Mouse (Mus musculus): ENCODE results near the gene Elmo3.
A peak's percentile ranks its signal among the peaks of the same experiment; 100 is the strongest.

DNA sequence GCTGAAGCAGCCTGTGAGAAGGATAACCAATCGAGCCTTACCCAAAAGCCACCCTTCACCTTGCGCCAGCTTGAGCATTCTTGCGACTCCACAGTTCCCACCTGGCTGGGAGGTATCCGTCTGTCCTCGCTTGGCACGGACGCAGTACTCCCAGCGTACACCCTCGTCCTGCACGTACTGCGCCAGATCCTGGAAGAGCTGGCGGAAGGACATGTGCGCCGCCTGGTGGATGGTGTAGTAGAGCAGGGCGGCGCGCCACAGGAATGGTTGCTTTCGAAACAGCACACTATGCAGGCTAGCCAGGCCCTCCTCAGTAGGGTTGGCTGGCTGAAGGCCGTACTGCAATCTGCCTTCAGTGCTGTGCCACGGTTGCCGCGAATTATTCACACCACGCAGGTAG is 22.3 kb upstream of the Elmo3 start:
- TF ChIP-seq CTCF (IDR thresholded peaks at IDR 0.05; ENCODE audit: low read depth) (peak; percentile 90), EP300 (optimal IDR thresholded peaks at IDR 0.05) (no peak)

Measured in stomach, postnatal 0 days (tissue).